Mouse (Mus musculus) cerebellum, adult 11-12 months (tissue): ENCODE measurements around the gene Gm20388.
A peak's percentile ranks its signal among the peaks of the same experiment; 100 is the strongest.

ENCODE experiments used
- DNase-seq: peaks from one replicate; pipeline ENCODE4 v3.0.0; 2022

Gm20388 gene

GRCm38 (mm10) chr8:121076555-121076954 lies 1165.9 kb downstream of the Gm20388 start:
- DNase-seq, result no peak

- no peak for DNase-seq
These were observed 1168.1 kb downstream of the Gm20388 start for GRCm38 (mm10) chr8:121078721-121079120.

- no peak for DNase-seq
These were observed 1168.6 kb downstream of the Gm20388 start for GRCm38 (mm10) chr8:121079201-121079600.

- DNase-seq, result no peak
These were observed 1169.3 kb downstream of the Gm20388 start for GRCm38 (mm10) chr8:121079944-121080343.

GRCm38 (mm10) chr8:121080361-121081090 lies 1169.9 kb downstream of the Gm20388 start:
- no peak for DNase-seq

GRCm38 (mm10) chr8:121081398-121081797 lies 1170.8 kb downstream of the Gm20388 start:
- no peak for DNase-seq

- DNase-seq, result no peak
These were observed 1171.8 kb downstream of the Gm20388 start for GRCm38 (mm10) chr8:121082218-121083092.

GRCm38 (mm10) chr8:121083093-121083935 lies 1172.7 kb downstream of the Gm20388 start:
- DNase-seq, result no peak

GRCm38 (mm10) chr8:121083936-121084209 lies 1173.2 kb downstream of the Gm20388 start:
- DNase-seq, result no peak

GRCm38 (mm10) chr8:121084210-121084951 lies 1173.7 kb downstream of the Gm20388 start, which contains the start of gene Foxf1:
TSS of gene Foxf1 (plus strand) at chr8:121084386.
- DNase-seq, result no peak

- no peak for DNase-seq
These were observed 1174.4 kb downstream of the Gm20388 start for GRCm38 (mm10) chr8:121085011-121085410.

GRCm38 (mm10) chr8:121085561-121085960 lies 1174.9 kb downstream of the Gm20388 start:
- no peak for DNase-seq

- no peak for DNase-seq
These were observed 1175.6 kb downstream of the Gm20388 start for GRCm38 (mm10) chr8:121086004-121086900.

GRCm38 (mm10) chr8:121088281-121088680 lies 1177.6 kb downstream of the Gm20388 start:
- no peak for DNase-seq

- no peak for DNase-seq
These were observed 1178.4 kb downstream of the Gm20388 start for GRCm38 (mm10) chr8:121088871-121089630.

- DNase-seq, result no peak
These were observed 1179.2 kb downstream of the Gm20388 start for GRCm38 (mm10) chr8:121089631-121090380.

- no peak for DNase-seq
These were observed 1180.1 kb downstream of the Gm20388 start for GRCm38 (mm10) chr8:121090716-121091115.

- no peak for DNase-seq
These were observed 1181.5 kb downstream of the Gm20388 start for GRCm38 (mm10) chr8:121092141-121092540.

GRCm38 (mm10) chr8:121092627-121093026 lies 1182.0 kb downstream of the Gm20388 start:
- peak; percentile 45 for DNase-seq

GRCm38 (mm10) chr8:121093496-121093895 lies 1182.9 kb downstream of the Gm20388 start:
- no peak for DNase-seq
